Mouse (Mus musculus) lung, adult 2 months (tissue): ENCODE data around the gene Plg.

Source experiments
- CTCF ChIP-seq: fragments of 200-500 bp; IDR thresholded peaks from 2 replicates; pipeline ENCODE4 v1.5.1; 2011; ENCODE audit warnings: mild to moderate bottlenecking, low read length, control low read depth; ENCODE audit not compliant: insufficient read depth
- POLR2A ChIP-seq: fragments of 200-500 bp; IDR thresholded peaks from 2 replicates; pipeline ENCODE4 v1.6.1; 2011; ENCODE audit warnings: low read depth, mild to moderate bottlenecking, control low read depth, low read length, borderline replicate concordance; ENCODE audit errors: extremely low read depth

DNA sequence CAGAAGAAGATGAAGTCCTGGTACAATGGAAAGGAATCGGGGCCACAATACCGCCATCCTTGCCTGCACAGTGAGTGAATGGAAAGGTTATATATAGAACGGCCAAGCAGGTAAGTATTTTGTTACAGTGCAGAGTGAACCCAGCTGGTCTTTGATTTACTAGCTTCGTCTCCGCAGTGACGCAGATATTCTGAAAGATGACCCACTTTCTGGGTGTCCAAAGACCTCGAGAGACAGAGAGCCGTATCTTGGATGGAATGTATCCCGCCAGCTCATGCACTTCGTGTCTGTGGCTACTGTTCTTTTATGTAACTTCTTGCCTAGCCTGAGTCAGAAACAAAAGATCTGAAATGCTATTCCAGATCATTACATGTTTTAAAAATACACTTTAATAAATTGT lies 59.4 kb downstream of the Plg start:
- TF ChIP-seq CTCF = no peak
- TF ChIP-seq POLR2A = no peak
